Mouse (Mus musculus): ENCODE measurements around the gene Rerg.

Gene Rerg

DNA sequence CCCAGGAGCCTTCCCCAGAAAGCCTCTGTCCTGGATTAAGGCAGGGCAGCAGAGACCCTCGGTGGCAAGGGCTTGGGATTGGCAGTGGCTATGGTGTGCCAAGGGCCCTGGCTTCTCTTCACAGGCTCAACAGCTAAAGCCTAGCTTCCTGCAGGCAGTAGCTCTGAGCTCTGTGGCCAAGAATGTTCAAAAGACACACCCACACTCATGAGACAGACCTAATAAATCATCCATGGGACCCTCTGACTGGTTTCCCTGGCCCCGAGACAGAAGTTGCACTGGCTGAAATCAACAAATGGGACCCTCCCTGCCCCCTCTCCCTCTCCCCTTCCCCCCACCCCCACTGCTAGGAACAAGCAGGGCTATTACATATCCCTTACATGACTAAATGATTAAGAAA lies 44.1 kb downstream of the Rerg start:
- DNase-seq: no peak

DNA sequence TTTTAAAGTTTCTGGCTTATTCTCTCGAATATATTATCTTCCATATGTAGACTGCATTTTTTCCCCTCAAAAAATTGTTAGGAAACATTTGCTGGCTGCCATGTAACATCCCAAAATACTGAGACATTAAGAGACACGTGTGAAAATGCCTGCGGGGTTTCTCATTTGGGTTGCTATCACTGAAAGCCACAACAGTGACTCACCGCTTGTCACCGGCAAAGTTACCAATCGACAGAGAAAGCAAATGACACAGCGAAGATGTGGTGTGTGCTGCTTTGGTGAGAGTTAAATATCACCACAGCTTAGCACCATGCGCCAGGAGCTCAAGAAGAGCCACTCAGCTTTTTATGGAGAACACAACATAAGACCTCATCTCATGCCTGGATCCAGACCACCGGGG lies 44.9 kb downstream of the Rerg start:
- no peak for DNase-seq

DNA sequence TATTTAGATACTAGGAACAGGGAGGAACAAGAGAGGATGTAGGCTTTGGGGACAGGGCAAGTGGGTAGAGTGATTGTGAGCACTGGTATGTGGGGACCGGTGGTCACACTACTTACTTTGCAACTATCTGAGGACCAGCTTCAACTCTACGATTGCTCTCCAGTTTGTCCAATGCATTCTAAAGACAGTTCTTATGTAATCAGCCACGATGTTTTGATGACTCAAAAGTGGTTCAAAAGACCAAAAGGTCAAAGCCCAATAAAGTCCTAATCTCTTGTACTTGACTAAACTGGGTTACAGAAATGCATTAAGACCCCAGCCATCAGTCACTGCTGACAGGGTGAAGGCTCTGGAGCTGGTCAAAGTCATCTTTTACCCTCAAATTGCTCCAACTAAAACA lies 45.3 kb downstream of the Rerg start:
- no peak for DNase-seq

DNA sequence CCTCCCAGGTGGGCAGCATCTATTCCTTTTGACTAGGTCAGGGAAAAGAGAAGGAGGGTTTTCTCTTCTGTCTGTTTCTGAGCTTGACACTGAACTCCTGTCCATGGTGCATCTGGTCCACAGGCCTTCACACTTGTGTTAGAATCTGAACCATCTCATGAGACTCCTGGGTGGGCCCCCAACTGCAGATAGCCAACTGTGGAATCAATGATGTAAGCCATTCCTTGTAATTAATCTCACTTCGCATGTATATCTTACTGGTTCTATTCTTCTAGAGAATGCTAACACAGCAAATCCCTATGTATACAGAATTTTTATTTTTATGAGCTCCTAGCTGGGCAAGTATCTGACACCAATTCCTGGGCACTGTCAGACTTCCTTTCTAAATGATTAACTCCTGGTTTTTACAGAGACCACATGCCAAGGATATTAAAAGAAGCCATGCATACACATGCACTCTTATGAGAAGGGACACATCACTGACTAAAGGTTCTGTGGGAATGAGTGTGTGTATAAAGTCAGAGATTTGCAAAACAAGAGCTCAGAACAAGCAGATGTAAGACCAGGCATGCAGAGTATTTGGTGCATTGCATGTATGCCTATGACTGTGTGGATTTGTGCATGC lies 53.3 kb downstream of the Rerg start:
- no peak for DNase-seq

DNA sequence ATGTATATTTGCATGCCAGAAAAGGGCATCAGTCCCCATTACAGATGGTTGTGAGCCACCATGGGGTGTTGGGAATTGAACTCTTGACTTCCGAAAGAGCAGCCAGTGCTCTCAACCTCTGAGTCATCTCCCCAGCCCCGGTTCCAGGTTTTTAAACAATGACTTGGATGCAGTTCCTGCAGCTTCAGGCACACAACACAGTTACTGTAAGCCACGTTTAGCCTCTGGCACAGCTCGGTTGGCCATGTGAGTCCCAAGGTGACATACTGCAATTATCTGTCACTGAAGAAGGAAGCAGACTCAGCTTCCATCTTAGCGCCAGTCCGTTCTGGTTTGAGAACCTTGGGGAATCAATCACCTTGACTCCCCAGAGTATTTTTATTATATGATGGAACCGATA lies 55.4 kb downstream of the Rerg start:
- DNase-seq: no peak

DNA sequence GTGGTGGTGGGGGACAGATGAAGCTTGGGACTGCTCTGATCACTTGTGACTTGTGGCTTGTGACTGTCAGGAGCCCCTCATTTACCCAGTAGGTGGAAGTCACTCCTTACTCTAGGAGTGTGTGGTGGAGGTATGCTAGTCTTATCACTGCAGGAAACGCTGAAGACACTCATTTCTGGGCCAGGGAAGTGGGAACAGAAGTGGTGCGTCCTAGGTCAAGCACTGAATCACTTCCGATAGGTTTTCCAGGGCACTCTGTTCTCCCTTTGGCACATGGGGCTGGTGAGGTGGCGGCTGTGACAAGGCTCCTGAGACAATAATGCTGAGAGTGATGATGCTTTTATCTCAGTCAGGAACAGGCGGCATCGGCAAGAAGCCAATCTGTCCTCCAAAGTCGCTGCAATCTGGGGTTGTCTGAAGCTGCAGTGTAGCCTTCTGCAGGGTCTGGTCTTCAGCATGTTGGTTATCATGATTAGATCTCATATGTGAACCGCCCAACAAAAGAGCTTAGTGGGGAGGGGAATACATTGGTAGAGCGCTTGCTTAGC lies 59.0 kb downstream of the Rerg start:
- no peak for DNase-seq

DNA sequence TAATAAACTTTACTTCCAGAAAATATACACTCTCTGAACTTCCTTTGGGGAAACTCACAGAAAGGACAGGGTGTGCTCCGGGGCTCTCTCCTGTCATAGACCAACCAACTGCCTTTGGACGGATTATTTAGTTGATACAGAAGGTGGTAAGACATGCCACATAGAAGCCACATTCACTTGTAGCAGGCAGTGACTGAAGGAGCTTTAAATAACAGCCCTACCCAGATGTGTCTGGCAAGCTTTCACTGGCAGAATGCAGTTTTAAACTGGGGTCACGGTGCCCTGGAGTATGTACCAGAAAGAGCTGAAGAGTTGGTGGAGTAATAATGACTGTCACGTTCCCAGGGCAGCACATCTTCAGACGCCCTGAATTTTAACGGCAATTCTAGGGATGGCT lies 59.5 kb downstream of the Rerg start:
- DNase-seq: no peak

DNA sequence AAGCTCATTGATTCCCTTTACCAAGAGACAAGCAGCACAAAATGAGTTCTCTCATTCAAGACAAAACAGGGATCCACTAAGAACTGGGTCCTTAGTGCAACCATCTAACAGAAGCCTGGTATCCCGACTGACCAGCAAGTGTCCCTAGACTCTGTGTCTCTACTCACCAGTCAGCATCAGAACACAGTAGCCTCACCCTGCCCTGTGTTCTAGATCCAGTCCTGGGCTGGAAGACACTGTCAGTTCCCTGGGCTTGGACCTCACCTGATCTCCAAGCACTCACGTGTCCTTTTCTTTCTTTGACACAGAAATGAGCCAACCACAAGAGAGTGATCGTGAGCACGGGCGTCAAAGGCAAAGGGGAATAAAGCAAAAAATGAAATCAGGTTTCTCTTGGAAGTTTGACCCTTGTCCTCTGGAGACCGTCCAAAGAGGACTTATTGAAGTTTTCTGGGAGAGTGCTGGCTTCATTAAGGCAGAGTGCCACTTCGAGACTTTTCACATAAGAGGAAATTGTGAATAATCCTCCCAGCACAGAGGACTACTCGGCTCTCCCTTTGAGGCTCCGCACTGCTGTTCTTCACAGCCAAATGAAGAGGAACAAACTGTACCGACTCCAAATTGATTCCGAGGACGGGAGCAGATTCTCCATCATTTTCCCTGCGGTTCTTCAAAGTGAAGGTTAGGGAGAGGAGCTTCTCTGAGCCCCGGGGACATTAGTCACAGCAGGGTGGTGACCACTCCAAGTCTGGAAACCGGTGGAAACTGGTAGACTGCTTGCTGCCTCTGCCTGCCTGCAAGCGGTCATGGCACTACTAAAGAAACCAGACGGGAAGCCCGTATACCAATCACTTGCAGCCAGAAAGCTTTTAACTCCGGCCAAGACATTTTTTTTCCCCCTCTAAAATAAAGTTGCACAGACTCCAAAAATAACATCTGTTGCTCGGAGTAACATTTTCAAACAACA lies 60.2 kb downstream of the Rerg start:
- no peak for DNase-seq

DNA sequence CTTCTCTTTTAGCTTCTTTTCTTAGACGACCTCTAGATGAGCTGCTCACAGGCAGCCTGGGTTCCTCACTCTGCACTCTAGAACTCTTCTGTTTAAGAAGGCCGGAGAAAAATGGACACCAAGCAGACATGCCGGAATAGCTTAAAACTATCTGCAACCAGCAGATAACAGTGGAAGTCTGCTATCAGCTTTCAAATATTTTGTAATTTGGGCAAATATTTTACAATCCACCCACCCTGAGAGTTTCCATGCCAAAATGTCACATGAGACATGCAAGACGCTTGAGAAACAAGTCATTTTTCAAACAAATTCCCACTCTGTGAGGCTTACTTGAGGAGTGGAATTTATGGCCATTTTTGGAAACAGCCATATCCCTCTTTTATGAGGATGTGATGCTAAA lies 65.0 kb downstream of the Rerg start:
- no peak for DNase-seq

DNA sequence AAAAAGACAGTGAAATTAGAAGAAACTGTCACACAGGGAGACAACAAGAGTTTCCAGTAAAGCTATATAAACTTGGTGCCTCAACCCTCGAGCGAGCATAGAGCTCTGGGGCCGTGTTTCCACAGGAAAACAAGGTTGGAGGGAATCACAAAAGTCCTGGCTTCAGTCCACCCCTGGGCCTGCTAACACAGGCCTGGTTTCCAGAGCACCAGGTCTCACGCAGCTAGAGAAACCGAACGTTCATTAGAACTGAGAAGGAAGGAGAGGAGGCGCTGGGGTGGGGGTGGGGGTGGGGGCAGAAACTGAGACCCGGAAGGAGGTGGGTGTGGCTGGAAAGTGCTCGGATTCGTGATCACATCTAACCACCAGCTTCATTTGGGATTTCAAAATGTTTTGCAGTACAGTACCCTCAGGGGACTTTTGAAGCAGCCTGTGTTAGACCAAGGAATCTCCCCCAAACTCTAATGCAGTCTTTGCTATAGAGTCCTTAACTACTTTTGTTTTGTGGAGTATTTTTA lies 67.6 kb downstream of the Rerg start:
- DNase-seq: no peak

DNA sequence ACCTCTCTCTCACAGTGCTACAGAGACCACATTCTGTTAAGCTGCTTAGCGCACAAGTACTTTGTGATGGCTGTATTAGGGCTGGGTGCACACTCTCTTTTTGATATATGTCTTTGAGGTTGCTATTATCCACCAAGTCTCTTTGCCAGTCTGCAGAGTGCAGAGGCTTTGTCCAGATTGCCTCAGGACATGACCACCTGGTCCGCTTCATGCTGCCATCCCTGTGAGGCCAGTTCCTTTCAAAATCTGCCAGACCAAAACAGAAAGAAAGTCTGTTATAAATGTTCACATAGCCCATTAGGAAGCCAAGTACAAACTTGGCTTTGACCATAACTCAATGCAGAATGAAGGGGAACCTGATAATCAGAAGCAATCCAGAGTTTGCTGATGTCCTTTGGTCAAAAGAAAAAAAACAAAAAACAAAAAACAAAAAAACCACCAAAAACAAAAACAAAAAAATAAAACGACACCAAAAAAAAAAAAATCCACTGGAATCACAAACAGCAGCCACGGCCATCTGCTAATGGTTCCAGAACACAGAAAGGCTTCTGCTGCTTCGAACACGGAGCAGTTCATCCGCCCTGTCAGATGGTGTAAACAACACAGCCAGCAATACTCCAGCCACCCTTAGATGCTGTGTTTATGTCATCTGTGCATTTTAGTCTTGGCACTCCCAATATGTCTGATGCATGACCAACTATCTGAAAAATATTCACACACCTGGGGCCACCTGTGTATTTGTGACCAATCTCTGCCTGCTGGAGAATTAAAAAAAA lies 68.2 kb downstream of the Rerg start:
- DNase-seq: no peak

DNA sequence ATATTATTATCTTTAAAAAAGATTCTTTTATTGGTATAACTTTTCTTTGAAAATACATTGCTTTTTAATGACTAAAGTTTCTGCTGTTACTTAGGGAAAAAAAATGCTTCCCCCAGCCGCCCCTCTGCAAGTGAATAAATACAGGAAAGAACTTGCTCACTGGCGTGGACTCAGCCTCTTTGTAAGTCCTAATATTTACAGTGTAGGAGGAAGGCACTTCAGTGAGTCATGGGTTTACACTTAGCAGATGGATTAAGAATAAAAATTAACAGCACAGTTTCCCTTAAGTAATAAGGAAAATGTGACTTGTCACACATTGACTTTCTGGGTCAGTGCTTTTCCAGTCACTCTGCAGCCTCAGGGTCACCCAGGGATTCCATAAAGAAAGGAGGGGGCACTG lies 70.0 kb downstream of the Rerg start:
- no peak for DNase-seq

DNA sequence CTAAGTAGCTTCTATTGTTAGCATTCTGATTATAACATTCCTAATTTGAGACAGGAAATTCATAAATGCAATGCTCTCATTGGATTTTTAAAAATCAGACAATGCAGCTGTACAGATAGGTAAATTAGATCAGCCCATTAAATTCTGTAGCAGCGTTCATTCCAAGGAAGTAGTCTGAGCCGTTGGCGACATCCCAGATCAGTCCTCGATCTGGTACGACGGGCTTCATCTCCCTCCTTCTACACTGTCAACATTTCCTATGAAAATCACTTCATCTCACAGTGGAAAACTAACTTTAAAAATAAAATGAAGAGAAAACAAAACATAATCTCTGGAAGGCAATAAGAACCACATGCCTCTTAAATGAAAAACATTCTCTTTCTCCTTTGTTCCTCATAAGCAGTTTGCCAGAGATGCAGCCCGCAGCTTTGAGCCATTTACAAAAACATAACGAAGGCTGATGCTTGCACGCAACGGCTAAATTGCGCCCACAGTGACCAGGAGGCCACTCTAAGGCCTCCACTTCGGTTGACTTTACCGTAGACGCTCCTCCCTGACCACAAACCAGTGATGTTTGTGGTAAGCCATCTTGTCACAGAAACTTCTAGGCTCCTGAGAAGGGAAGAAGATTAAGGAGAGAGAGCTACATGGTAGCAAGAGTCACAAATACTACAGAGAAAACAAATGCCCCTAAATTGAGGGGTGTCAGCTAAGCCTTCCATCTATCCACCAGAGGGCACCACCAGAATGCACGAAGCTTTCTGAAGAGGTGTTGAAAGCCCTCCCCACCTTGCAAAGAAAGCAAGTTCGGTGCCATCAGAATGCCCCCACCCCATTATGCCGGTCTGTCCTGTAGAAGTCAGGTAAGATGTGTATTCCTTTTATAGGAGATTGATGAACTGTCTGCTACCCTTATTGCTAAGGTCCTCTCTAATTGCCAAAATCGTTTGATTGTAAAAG lies 71.8 kb downstream of the Rerg start:
- peak; percentile 52 for DNase-seq

DNA sequence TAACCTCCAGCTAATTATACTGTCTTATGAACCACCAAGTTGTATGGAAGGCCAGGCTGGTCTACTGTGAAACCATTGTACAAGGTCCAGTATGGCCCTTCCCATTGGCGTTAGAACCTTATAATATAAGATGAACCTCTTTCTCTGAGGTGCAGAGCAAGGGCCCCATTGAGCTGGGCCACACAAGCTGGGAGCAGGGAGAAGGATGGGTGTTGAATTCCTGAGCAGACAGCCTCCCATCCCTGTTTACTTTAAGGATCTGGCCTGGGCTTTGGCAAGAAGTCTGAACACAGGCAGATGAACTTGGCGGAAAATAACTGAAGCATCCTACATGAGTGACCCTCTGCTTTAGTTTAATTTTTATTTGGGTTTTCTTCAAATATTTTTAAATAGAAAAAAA lies 75.8 kb downstream of the Rerg start:
- no peak for DNase-seq

DNA sequence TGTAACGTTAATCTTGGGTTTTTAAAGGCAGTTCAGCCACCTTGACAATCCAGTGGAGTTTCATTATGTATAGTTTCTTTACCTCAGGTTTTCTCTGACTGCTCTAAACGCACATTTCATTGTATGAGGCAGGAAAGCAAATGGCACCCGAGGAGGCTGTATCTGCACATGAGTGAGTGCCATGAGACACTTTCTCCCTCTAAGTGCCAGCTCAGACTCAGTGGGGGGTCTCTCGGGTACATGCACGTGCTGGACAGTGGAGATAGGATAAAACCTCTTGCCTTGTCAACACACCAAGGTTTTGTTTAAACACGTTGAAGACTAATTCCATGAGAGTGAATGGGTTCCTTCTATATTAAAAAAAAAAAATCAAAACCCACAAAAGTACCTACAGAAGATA lies 81.8 kb downstream of the Rerg start:
- no peak for DNase-seq

DNA sequence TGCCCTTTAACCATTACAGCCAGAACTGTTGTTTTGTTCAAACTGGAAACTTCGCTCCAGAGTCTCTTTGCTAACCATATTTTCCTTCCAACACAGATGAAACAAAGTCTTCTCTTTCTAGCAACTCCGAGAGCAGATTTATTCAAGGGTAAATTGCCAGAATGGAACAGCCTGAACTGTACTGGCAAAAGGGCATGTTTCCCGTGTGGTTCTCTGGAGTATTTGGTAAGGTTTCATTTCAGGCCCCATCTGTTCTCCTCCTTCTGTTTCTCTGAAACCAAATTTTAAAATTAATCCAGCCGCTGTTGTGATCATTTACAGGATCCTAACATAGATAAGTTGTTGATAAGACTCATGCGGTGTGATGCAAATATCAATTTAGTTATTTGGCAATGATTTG lies 82.3 kb downstream of the Rerg start:
- DNase-seq: no peak

DNA sequence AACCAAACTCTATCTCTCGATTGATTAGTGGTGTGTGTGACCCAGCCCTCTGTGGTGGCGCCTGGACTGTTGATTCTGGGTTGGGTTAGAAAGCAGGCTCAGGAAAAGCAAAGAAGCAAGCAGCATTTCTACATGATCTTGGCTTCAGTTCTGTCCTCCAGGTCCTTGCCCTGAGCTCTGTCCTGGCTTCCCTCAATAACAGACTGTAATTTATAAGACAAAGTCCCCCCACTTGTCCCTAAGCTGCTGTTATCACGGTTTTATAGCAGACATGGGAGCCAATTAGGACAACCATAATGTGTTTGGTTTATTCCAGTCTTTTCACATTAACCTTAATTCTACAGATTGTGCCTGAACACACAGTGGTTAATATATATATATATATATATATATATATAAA lies 82.8 kb downstream of the Rerg start:
- DNase-seq: no peak

DNA sequence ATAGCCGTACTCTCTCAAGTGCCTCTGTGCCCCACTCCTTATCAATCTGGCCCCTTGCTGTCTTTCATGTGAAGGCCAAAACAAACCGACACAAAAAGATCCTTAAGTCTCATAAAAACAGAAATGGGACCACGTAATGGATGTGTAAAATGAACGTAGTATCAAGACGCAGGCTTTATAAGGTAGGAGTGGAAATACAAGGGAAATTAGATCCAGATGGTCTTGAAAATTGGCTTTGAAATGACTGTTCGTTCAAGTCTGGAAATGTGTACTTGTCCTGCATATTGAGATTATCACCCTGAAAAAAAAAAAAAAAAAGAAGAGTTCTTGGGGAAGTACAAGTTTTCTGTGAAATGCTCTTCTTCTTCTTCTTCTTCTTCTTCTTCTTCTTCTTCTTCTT lies 90.6 kb downstream of the Rerg start:
- DNase-seq: no peak

DNA sequence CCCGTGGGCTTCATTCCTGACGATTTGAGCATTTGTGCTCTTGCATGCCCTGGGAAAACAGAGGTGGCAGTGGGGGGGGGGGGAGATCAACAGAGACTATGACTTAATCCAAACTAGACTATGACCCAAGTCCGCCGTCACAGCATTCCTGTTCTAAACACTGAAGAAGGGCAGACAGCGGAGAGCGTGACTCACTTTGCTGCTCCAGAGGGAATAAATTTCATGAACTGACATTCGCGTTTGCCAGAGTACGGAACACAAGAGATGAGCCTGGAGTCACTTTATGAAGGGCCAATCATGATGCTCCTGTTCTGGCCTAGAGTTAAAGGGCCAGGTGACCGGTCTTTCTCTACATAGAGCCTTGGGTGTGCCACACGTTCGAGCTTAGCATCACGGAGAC lies 93.6 kb downstream of the Rerg start:
- DNase-seq: no peak

DNA sequence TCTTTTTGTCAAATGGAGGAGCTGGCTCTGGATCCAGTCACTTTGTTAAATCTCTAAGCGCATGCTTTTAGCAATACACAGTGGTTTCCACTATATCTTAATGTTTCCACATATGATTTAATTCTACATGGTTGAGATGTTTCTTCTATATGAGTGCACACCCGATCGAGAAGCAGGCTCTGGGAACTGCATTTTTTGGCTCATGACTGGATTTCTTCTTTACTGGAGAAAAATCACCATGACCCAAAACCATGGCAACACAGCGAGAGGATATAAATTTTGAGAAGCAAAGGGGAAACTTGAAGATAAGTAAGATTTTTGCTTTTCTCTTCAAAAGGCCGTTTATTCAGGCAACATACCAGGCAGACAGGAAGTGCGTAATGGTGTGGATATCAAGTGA lies 94.1 kb downstream of the Rerg start:
- DNase-seq: no peak

DNA sequence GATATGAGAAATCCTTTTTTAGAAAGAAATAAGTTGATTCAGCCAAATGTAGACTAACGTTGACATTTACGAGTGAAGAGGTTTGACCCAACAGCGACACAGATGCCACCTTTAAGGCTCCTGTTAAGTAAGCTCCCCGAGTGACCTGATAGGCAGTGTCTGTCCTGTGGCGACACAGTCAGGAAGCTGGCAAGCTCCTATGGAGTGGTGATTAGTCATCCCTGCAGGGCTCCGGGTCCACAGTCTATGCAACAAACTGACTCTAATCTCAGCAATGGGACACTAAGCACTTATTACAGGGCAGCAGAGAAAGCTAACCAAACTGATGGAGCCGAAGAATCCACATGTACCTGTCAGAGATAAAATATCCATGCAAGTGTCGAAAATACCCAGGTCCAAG lies 98.0 kb downstream of the Rerg start:
- DNase-seq: no peak

DNA sequence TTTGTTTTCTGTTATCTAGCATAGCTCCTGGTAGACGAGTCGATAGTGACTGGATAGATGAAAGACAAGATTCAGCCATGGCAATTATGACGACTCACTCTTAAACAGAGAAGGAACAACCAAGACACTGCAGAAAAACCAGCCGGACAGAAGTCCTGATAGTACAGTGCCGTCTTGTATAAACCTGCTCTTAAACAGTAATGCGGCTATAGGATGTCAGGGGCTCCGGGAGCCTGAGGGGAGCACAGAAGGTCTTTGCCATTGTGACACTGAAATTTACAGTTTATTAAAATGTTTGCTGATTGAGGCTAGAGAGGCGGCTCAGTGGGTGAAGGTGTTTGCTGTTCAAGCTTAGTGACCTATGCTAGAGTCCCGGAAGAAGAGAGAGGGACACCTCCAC lies 98.8 kb downstream of the Rerg start:
- DNase-seq: no peak

Measured in thymus, postnatal 4 days (tissue).